Mouse (Mus musculus) kidney, embryonic 15.5 days (tissue): ENCODE data around the gene Fmn2. TPM values are rescaled to one million over a fixed set of nuclear protein-coding genes. Genes with fewer than 3 reads are reported as not detected.
A peak's percentile ranks its signal among the peaks of the same experiment; 100 is the strongest.

Source experiments
- ATAC-seq: fragments of 200-750 bp; cut with Nextera tagmentation; replicated peaks from 2 replicates; pipeline ENCODE4 v1.8.0; 2017; ENCODE audit warnings: moderate TSS enrichment; ENCODE audit not compliant: low FRiP score
- H3K27ac ChIP-seq: fragments of 300-500 bp; sonication (generic); 2 replicates; pipeline ENCODE4 v1.5.1; 2015; ENCODE audit warnings: mild to moderate bottlenecking, inconsistent platforms
- H3K27me3 ChIP-seq: fragments of 300-500 bp; sonication (generic); 2 replicates; pipeline ENCODE4 v1.6.1; 2015; ENCODE audit warnings: inconsistent platforms
- H3K36me3 ChIP-seq: fragments of 300-500 bp; sonication (generic); 2 replicates; pipeline ENCODE4 v1.6.1; 2015; ENCODE audit warnings: inconsistent platforms
- H3K4me1 ChIP-seq: fragments of 300-500 bp; sonication (generic); 2 replicates; pipeline ENCODE4 v1.6.1; 2015; ENCODE audit warnings: inconsistent platforms
- H3K4me2 ChIP-seq: fragments of 300-500 bp; sonication (generic); 2 replicates; pipeline ENCODE4 v1.6.1; 2015; ENCODE audit warnings: moderate library complexity, mild to moderate bottlenecking, inconsistent platforms
- H3K4me3 ChIP-seq: fragments of 300-500 bp; sonication (generic); replicated peaks from 2 replicates; pipeline ENCODE4 v1.5.1; 2015; ENCODE audit warnings: mild to moderate bottlenecking, inconsistent platforms
- H3K9ac ChIP-seq: fragments of 300-500 bp; sonication (generic); 2 replicates; pipeline ENCODE4 v1.6.1; 2015; ENCODE audit warnings: mild to moderate bottlenecking, inconsistent platforms
- H3K9me3 ChIP-seq: fragments of 300-500 bp; sonication (generic); replicated peaks from 2 replicates; pipeline ENCODE4 v1.6.1; 2016; ENCODE audit warnings: inconsistent platforms
- WGBS: fragments of 180-500 bp; shearing (Covaris S2); methylation state at CpG from one replicate; pipeline ENCODE4 v1.1.7; 2015; ENCODE audit warnings: mixed read lengths; 5-methylcytosine and 5-hydroxymethylcytosine counted together
- polyA plus RNA-seq: library from polyadenylated mRNA; unstranded; fragments of >200 nt; fragmentation: Nextera tagmentation; extraction: Ambion mirVana; gene quantifications from 2 replicates; pipeline ENCODE4 v1.2.1, GENCODE M21; 2015

Fmn2 gene
- polyA plus RNA-seq, 1 experiment from 2014 or later = 0.95 TPM

- Histone ChIP-seq H3K4me3 (no peak overlapping the region), H3K9ac (no peak overlapping the region), H3K27ac (no peak overlapping the region), H3K4me1 (no peaks in the 10 kb centered on the region), H3K27me3 (no peaks in the 10 kb centered on the region), H3K9me3 (no peaks in the 10 kb centered on the region), H3K36me3 (no peaks in the 10 kb centered on the region), H3K4me2 (no peak overlapping the region)
- 47% methylated on average over 4 of the region's 4 CpGs for WGBS
- ATAC-seq = no peak
Observed at GRCm38 (mm10) chr1:174677211-174677610, 175.6 kb downstream of the Fmn2 start.

DNA sequence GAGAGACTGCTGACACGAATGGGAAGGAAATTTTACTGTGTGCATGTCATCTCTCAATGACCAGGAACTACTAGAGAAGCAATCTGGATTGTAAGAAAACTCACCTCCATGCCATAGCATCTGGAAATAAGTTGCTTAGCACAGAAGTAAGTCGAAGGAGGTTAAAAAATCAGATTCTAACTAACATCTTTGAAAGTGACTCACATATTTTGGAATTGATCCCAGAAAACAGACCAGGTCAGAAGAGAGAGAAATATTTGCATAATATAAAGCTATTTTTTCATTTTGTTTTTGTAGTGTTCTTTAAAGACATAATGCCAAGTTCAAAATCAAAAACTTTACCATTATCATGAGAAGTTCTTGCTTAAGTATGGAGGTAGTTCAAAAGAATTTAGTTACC, 187.7 kb downstream of the Fmn2 start:
- H3K9ac ChIP-seq = no peak overlapping the region
- H3K36me3 ChIP-seq = no peaks in the 10 kb centered on the region
- no peak overlapping the region for H3K27ac ChIP-seq
- no peak overlapping the region for H3K4me2 ChIP-seq
- ATAC-seq = no peak
- H3K4me1 ChIP-seq = no peaks in the 10 kb centered on the region
- no peak overlapping the region for H3K4me3 ChIP-seq
- H3K27me3 ChIP-seq = no peaks in the 10 kb centered on the region
- WGBS = 71% methylated on average over 2 of the region's 2 CpGs
- H3K9me3 ChIP-seq = no peaks in the 10 kb centered on the region

DNA sequence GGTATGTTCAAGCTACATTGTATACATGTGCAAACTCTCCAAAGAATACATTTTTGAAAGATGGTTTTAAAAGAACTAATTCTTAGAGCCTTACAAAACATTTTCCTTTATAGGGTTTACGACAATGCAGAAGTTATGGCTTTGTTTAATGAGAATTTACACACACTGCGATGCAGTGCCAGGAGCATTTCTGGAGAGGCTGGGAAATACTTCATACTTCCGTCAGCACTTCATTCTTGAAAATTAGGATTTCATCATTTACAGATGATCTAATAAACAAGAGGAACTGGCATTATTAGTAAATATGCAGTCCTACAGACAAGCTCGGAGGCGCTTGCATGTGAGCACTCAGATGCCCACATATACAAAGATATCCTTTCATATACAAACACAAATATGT, 199.2 kb downstream of the Fmn2 start:
- no peaks in the 10 kb centered on the region for H3K36me3 ChIP-seq
- no peak for ATAC-seq
- no peak overlapping the region for H3K9ac ChIP-seq
- no peak overlapping the region for H3K27ac ChIP-seq
- H3K4me3 ChIP-seq = no peak overlapping the region
- 92% methylated on average over 5 of the region's 5 CpGs for whole genome bisulfite sequencing
- H3K4me2 ChIP-seq = no peak overlapping the region
- no peaks in the 10 kb centered on the region for H3K4me1 ChIP-seq
- no peaks in the 10 kb centered on the region for H3K27me3 ChIP-seq
- no peaks in the 10 kb centered on the region for H3K9me3 ChIP-seq

DNA sequence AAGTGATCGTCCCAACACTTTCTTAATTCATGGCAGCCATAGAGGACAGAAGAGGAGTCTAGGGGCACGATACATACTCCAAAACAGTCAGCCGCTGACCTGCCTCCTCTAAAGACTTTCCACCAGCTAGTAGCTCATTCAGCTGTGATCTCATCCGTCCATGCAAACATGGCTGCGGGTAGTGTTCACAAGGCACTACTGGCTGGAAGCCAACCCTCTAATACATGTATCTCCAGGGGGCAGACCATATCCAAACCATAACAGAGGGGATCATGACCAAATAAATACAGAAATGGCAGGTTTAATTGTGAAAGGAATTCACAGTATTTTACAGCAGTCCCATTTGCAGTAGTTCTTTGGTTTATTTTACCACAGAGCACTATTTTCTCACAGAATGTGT, 200.2 kb downstream of the Fmn2 start:
- no peak overlapping the region for H3K4me3 ChIP-seq
- no peaks in the 10 kb centered on the region for H3K9me3 ChIP-seq
- no peak overlapping the region for H3K27ac ChIP-seq
- no peaks in the 10 kb centered on the region for H3K27me3 ChIP-seq
- no peaks in the 10 kb centered on the region for H3K36me3 ChIP-seq
- no peaks in the 10 kb centered on the region for H3K4me1 ChIP-seq
- no peak overlapping the region for H3K4me2 ChIP-seq
- ATAC-seq = no peak
- 68% methylated on average over 5 of the region's 5 CpGs for WGBS
- H3K9ac ChIP-seq = no peak overlapping the region

- no peak overlapping the region for H3K27ac ChIP-seq
- no peaks in the 10 kb centered on the region for H3K27me3 ChIP-seq
- ATAC-seq = no peak
- H3K36me3 ChIP-seq = no peaks in the 10 kb centered on the region
- H3K4me1 ChIP-seq = no peaks in the 10 kb centered on the region
- H3K4me2 ChIP-seq = no peak overlapping the region
- no peak overlapping the region for H3K4me3 ChIP-seq
- H3K9ac ChIP-seq = no peak overlapping the region
- H3K9me3 ChIP-seq = no peaks in the 10 kb centered on the region
- WGBS = 88% methylated on average over 1 of the region's 1 CpGs
Observed at GRCm38 (mm10) chr1:174703909-174704308, 202.3 kb downstream of the Fmn2 start.

GRCm38 (mm10) chr1:174719729-174720458, 218.3 kb downstream of the Fmn2 start:
- no peak overlapping the region for H3K4me2 ChIP-seq
- H3K27ac ChIP-seq = no peak overlapping the region
- H3K9me3 ChIP-seq = no peaks in the 10 kb centered on the region
- no peaks in the 10 kb centered on the region for H3K36me3 ChIP-seq
- H3K9ac ChIP-seq = no peak overlapping the region
- H3K4me3 ChIP-seq = no peak overlapping the region
- 92% methylated on average over 12 of the region's 12 CpGs for WGBS
- H3K27me3 ChIP-seq = no peaks in the 10 kb centered on the region
- no peak for ATAC-seq
- no peaks in the 10 kb centered on the region for H3K4me1 ChIP-seq

DNA sequence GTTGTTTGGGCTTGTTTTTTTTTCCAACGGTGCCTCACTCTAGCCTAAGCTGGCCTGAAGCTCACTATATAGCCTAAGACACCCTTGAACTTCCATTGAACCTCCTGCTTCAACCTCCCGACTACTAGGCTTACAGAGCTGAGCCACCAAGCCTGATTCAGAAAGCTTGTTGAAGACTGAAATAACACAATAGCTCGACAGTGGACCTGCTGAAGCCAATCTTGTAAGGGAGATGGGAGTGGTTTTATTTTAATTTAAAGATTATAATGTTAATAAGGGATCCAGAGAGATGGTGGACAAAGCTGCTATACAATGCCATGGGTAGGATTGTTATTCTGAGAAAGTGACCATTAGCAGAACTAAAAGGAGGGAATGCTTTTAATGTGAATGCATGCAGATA, 227.1 kb downstream of the Fmn2 start:
- WGBS = 81% methylated on average over 3 of the region's 3 CpGs
- ATAC-seq = no peak
- no peak overlapping the region for H3K4me3 ChIP-seq

DNA sequence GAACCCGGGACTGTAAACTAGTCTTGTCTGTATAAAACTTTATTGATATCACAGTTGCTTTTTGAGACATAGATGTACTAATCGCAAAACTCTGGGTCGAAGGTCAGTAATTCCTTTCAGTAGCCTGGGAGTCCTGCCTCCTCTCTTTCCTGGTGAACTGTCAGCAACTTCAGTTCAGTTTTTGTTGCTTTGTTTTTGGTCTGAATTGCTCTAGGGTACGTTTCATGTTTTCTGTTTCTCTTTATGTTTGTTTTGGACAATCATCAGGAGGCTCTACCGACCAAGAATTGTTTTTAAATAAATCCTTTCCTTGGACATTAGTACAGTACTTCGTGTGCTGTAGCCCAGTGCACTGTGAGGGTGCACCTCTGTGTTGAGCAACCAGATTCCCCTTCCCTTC, 231.1 kb downstream of the Fmn2 start:
- 66% methylated on average over 6 of the region's 6 CpGs for WGBS
- no peaks in the 10 kb centered on the region for H3K9me3 ChIP-seq
- H3K27me3 ChIP-seq = no peaks in the 10 kb centered on the region
- no peaks in the 10 kb centered on the region for H3K36me3 ChIP-seq
- H3K27ac ChIP-seq = no peak overlapping the region
- H3K9ac ChIP-seq = no peak overlapping the region
- no peak overlapping the region for H3K4me2 ChIP-seq
- H3K4me3 ChIP-seq = no peak overlapping the region
- ATAC-seq = no peak
- H3K4me1 ChIP-seq = no peaks in the 10 kb centered on the region

More for the DNA sequence above, 227.1 kb downstream of the Fmn2 start:
- Histone ChIP-seq H3K4me1 (no peaks in the 10 kb centered on the region), H3K36me3 (no peaks in the 10 kb centered on the region), H3K27ac (no peak overlapping the region), H3K9me3 (no peaks in the 10 kb centered on the region), H3K27me3 (no peaks in the 10 kb centered on the region), H3K4me2 (no peak overlapping the region), H3K9ac (no peak overlapping the region)

GRCm38 (mm10) chr1:174738958-174739357, 237.3 kb downstream of the Fmn2 start:
- Histone ChIP-seq H3K4me1 (peaks cover 7% of the 10 kb centered on the region; the same call in 1 of the 2 replicates), H3K9ac (no peak overlapping the region), H3K4me2 (no peak overlapping the region), H3K9me3 (no peaks in the 10 kb centered on the region), H3K36me3 (no peaks in the 10 kb centered on the region), H3K27ac (no peak overlapping the region), H3K27me3 (no peaks in the 10 kb centered on the region), H3K4me3 (no peak overlapping the region)
- peak; percentile 87 for ATAC-seq
- WGBS = 42% methylated on average over 8 of the region's 8 CpGs

- no peak for ATAC-seq
- 47% methylated on average over 2 of the region's 2 CpGs for WGBS
- Histone ChIP-seq H3K9me3 (no peaks in the 10 kb centered on the region), H3K4me1 (peaks cover 10% of the 10 kb centered on the region; the same call in 1 of the 2 replicates), H3K4me3 (no peak overlapping the region), H3K36me3 (no peaks in the 10 kb centered on the region), H3K27ac (no peak overlapping the region), H3K4me2 (no peak overlapping the region), H3K27me3 (no peaks in the 10 kb centered on the region), H3K9ac (no peak overlapping the region)
Observed at GRCm38 (mm10) chr1:174742667-174743066, 241.0 kb downstream of the Fmn2 start.

GRCm38 (mm10) chr1:174748520-174748919, 246.9 kb downstream of the Fmn2 start:
- Histone ChIP-seq H3K27me3 (no peaks in the 10 kb centered on the region), H3K27ac (no peak overlapping the region), H3K36me3 (no peaks in the 10 kb centered on the region), H3K4me2 (no peak overlapping the region), H3K9ac (no peak overlapping the region), H3K4me3 (no peak overlapping the region), H3K9me3 (no peaks in the 10 kb centered on the region), H3K4me1 (0 out of 2 replicates have a peak, but pooled peaks cover 3% of the 10 kb centered on the region)
- no peak for ATAC-seq
- 74% methylated on average over 4 of the region's 4 CpGs for WGBS

GRCm38 (mm10) chr1:174750893-174751461, 249.4 kb downstream of the Fmn2 start:
- 64% methylated on average over 3 of the region's 3 CpGs for WGBS

GRCm38 (mm10) chr1:174759354-174759753, 257.7 kb downstream of the Fmn2 start:
- no peak overlapping the region for H3K4me3 ChIP-seq
- WGBS = 81% methylated on average over 6 of the region's 6 CpGs
- no peaks in the 10 kb centered on the region for H3K36me3 ChIP-seq
- no peak overlapping the region for H3K9ac ChIP-seq
- no peak for ATAC-seq
- H3K4me2 ChIP-seq = no peak overlapping the region
- H3K27me3 ChIP-seq = no peaks in the 10 kb centered on the region
- H3K4me1 ChIP-seq = no peaks in the 10 kb centered on the region
- H3K9me3 ChIP-seq = no peaks in the 10 kb centered on the region
- no peak overlapping the region for H3K27ac ChIP-seq

More at GRCm38 (mm10) chr1:174750893-174751461, 249.4 kb downstream of the Fmn2 start:
- no peaks in the 10 kb centered on the region for H3K4me1 ChIP-seq
- H3K4me2 ChIP-seq = no peak overlapping the region
- no peaks in the 10 kb centered on the region for H3K27me3 ChIP-seq
- H3K27ac ChIP-seq = no peak overlapping the region
- no peaks in the 10 kb centered on the region for H3K36me3 ChIP-seq
- H3K9ac ChIP-seq = no peak overlapping the region
- ATAC-seq = no peak
- no peaks in the 10 kb centered on the region for H3K9me3 ChIP-seq
- no peak overlapping the region for H3K4me3 ChIP-seq
